Mouse (Mus musculus): ENCODE results near the gene Cacnb2. TPM values are rescaled to one million over a fixed set of nuclear protein-coding genes. Genes with fewer than 3 reads are reported as not detected.

The Cacnb2 gene
- polyA plus RNA-seq, 1 experiment from 2014 or later = 7.6 TPM

GRCm38 (mm10) chr2:14936492-14936891, 333.6 kb downstream of the Cacnb2 start:
- Histone ChIP-seq H3K9me3 (ENCODE audit: control insufficient read depth, low read length) (no peaks in the 10 kb centered on the region), H3K9ac (ENCODE audit: low read depth, low read length) (no peak overlapping the region), H3K4me2 (ENCODE audit: low read length) (no peak overlapping the region), H3K27ac (ENCODE audit: low read depth, low read length) (no peak overlapping the region), H3K4me3 (ENCODE audit: low read length) (no peak overlapping the region), H3K4me1 (ENCODE audit: control insufficient read depth, insufficient read depth, low read depth, low read length) (no peaks in the 10 kb centered on the region), H3K27me3 (replicated peaks; ENCODE audit: control insufficient read depth, insufficient read depth, low read length) (no peaks in the 10 kb centered on the region), H3K36me3 (ENCODE audit: control insufficient read depth, insufficient read depth, low read length) (no peaks in the 10 kb centered on the region)
- WGBS = 63% methylated on average over 8 of the region's 8 CpGs
- peak; percentile 46; the same call in 1 of the 2 replicates for ATAC-seq

DNA sequence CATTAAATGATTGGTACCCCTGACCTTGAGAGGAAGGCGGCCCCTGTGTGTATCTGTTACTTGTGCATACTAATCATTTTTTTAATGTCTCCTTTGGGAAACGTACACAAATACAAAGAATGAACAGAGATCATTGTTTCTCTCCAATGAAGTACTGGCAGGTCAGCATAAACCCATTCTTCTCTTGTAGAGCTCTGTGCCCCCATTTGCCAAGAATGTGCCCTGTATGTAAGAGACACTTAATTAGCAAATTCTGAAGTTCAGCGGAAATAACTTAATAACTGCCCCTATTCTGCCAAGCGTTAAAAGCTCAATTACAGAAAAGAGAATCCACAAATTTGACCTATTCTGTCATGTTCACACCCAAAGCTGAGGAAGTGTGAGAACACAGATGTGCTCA, 339.4 kb downstream of the Cacnb2 start:
- H3K27me3 ChIP-seq (replicated peaks; ENCODE audit: control insufficient read depth, insufficient read depth, low read length) = no peaks in the 10 kb centered on the region
- H3K4me1 ChIP-seq (ENCODE audit: control insufficient read depth, insufficient read depth, low read depth, low read length) = no peaks in the 10 kb centered on the region
- H3K36me3 ChIP-seq (ENCODE audit: control insufficient read depth, insufficient read depth, low read length) = no peaks in the 10 kb centered on the region
- 74% methylated on average over 4 of the region's 4 CpGs for WGBS
- H3K9ac ChIP-seq (ENCODE audit: low read depth, low read length) = no peak overlapping the region
- no peak overlapping the region for H3K4me2 ChIP-seq (ENCODE audit: low read length)
- H3K4me3 ChIP-seq (ENCODE audit: low read length) = no peak overlapping the region
- H3K27ac ChIP-seq (ENCODE audit: low read depth, low read length) = no peak overlapping the region
- no peaks in the 10 kb centered on the region for H3K9me3 ChIP-seq (ENCODE audit: control insufficient read depth, low read length)
- ATAC-seq = no peak

DNA sequence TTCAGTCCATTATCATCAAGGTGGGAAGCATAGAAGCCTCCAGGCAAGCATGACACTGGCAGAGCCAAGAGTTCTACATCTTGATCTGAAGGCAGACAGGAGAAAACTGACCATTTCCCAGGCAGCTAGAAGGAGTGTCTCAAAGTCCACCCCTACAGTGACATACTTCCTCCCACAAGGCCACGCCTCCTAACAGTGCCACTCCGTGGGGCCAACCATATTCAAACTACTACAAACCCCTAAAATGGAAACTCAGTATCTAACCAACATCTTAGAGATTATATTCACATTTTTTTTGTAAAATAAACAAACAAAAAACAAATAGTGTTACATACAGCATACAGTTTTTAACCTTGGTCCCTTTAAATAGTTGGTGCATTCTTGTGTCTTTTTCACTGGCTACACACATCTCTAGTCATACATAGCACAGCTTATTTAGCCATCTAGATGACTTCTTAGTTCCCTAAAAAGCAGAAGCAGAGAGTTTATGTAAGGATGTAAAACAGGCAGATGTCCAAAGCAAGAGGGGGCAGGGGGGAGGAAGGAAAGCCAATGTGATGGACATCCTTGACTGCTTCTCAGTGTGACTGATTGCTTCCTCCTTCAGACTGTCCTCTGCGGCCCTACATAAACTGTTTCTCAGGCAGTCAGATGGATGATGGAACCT, 340.9 kb downstream of the Cacnb2 start:
- no peaks in the 10 kb centered on the region for H3K9me3 ChIP-seq (ENCODE audit: control insufficient read depth, low read length)
- WGBS = 80% methylated on average over 3 of the region's 3 CpGs
- H3K27me3 ChIP-seq (replicated peaks; ENCODE audit: control insufficient read depth, insufficient read depth, low read length) = no peaks in the 10 kb centered on the region
- H3K4me1 ChIP-seq (ENCODE audit: control insufficient read depth, insufficient read depth, low read depth, low read length) = no peaks in the 10 kb centered on the region
- H3K4me3 ChIP-seq (ENCODE audit: low read length) = no peak overlapping the region
- no peak overlapping the region for H3K4me2 ChIP-seq (ENCODE audit: low read length)
- H3K27ac ChIP-seq (ENCODE audit: low read depth, low read length) = no peak overlapping the region
- H3K9ac ChIP-seq (ENCODE audit: low read depth, low read length) = no peak overlapping the region
- H3K36me3 ChIP-seq (ENCODE audit: control insufficient read depth, insufficient read depth, low read length) = no peaks in the 10 kb centered on the region
- no peak for ATAC-seq

GRCm38 (mm10) chr2:14953090-14953489, 350.2 kb downstream of the Cacnb2 start:
- Histone ChIP-seq H3K27me3 (replicated peaks; ENCODE audit: control insufficient read depth, insufficient read depth, low read length) (no peaks in the 10 kb centered on the region), H3K9me3 (ENCODE audit: control insufficient read depth, low read length) (no peaks in the 10 kb centered on the region), H3K4me3 (ENCODE audit: low read length) (no peak overlapping the region), H3K4me1 (ENCODE audit: control insufficient read depth, insufficient read depth, low read depth, low read length) (no peaks in the 10 kb centered on the region), H3K36me3 (ENCODE audit: control insufficient read depth, insufficient read depth, low read length) (no peaks in the 10 kb centered on the region), H3K9ac (ENCODE audit: low read depth, low read length) (no peak overlapping the region), H3K4me2 (ENCODE audit: low read length) (no peak overlapping the region), H3K27ac (ENCODE audit: low read depth, low read length) (no peak overlapping the region)
- 50% methylated on average over 2 of the region's 2 CpGs for WGBS
- ATAC-seq = no peak; the same call in 1 of the 2 replicates

DNA sequence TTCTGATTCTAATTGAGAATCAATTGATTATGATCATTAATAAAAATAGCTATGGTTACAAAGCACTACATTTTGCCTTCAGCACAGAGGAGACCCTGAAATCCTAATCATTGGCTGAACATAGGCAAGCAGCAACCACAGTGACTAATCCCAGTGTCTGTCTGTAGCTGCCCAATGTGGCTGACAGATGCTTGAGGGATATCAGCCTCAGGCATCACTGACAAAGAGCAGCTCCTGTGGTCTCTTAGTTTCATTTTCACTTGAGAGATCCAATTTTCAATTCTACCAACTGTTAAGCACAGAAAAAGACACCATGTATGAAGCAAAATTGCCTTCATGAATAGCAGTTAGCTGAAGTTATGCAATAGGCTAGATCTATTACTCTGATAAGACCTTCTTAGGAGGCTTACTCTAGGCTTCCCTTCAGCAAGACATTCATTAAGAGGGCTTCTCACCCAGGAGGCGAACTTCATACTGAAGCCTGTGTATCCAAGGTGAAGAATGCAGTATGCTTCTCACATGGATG, 358.1 kb downstream of the Cacnb2 start:
- Histone ChIP-seq H3K27ac (ENCODE audit: low read depth, low read length) (no peak overlapping the region), H3K4me3 (ENCODE audit: low read length) (no peak overlapping the region), H3K9me3 (ENCODE audit: control insufficient read depth, low read length) (no peaks in the 10 kb centered on the region), H3K36me3 (ENCODE audit: control insufficient read depth, insufficient read depth, low read length) (no peaks in the 10 kb centered on the region), H3K4me2 (ENCODE audit: low read length) (no peak overlapping the region), H3K9ac (ENCODE audit: low read depth, low read length) (no peak overlapping the region), H3K4me1 (ENCODE audit: control insufficient read depth, insufficient read depth, low read depth, low read length) (no peaks in the 10 kb centered on the region), H3K27me3 (replicated peaks; ENCODE audit: control insufficient read depth, insufficient read depth, low read length) (no peaks in the 10 kb centered on the region)
- no peak for ATAC-seq
- 92% methylated on average over 1 of the region's 1 CpGs for WGBS

GRCm38 (mm10) chr2:14961493-14961892, 358.6 kb downstream of the Cacnb2 start:
- Histone ChIP-seq H3K9ac (ENCODE audit: low read depth, low read length) (no peak overlapping the region), H3K4me3 (ENCODE audit: low read length) (no peak overlapping the region), H3K27ac (ENCODE audit: low read depth, low read length) (no peak overlapping the region), H3K36me3 (ENCODE audit: control insufficient read depth, insufficient read depth, low read length) (no peaks in the 10 kb centered on the region), H3K9me3 (ENCODE audit: control insufficient read depth, low read length) (no peaks in the 10 kb centered on the region), H3K4me1 (ENCODE audit: control insufficient read depth, insufficient read depth, low read depth, low read length) (no peaks in the 10 kb centered on the region), H3K27me3 (replicated peaks; ENCODE audit: control insufficient read depth, insufficient read depth, low read length) (no peaks in the 10 kb centered on the region), H3K4me2 (ENCODE audit: low read length) (no peak overlapping the region)
- no peak for ATAC-seq
- 87% methylated on average over 2 of the region's 2 CpGs for WGBS

- H3K4me1 ChIP-seq (ENCODE audit: control insufficient read depth, insufficient read depth, low read depth, low read length) = no peaks in the 10 kb centered on the region
- H3K27me3 ChIP-seq (replicated peaks; ENCODE audit: control insufficient read depth, insufficient read depth, low read length) = no peaks in the 10 kb centered on the region
- WGBS = 90% methylated on average over 11 of the region's 11 CpGs
- H3K9me3 ChIP-seq (ENCODE audit: control insufficient read depth, low read length) = no peaks in the 10 kb centered on the region
- H3K9ac ChIP-seq (ENCODE audit: low read depth, low read length) = no peak overlapping the region
- H3K27ac ChIP-seq (ENCODE audit: low read depth, low read length) = no peak overlapping the region
- ATAC-seq = no peak
- no peak overlapping the region for H3K4me3 ChIP-seq (ENCODE audit: low read length)
- no peak overlapping the region for H3K4me2 ChIP-seq (ENCODE audit: low read length)
- H3K36me3 ChIP-seq (ENCODE audit: control insufficient read depth, insufficient read depth, low read length) = peaks cover 9% of the 10 kb centered on the region
These were observed 381.1 kb downstream of the Cacnb2 start for GRCm38 (mm10) chr2:14984029-14984428.

GRCm38 (mm10) chr2:14988451-14988850, 385.6 kb downstream of the Cacnb2 start:
- H3K9ac ChIP-seq (ENCODE audit: low read depth, low read length) = no peak overlapping the region
- no peak overlapping the region for H3K4me3 ChIP-seq (ENCODE audit: low read length)
- H3K27me3 ChIP-seq (replicated peaks; ENCODE audit: control insufficient read depth, insufficient read depth, low read length) = no peaks in the 10 kb centered on the region
- no peak for ATAC-seq
- no peak overlapping the region for H3K4me2 ChIP-seq (ENCODE audit: low read length)
- H3K36me3 ChIP-seq (ENCODE audit: control insufficient read depth, insufficient read depth, low read length) = peaks cover 12% of the 10 kb centered on the region
- 89% methylated on average over 4 of the region's 4 CpGs for WGBS
- H3K4me1 ChIP-seq (ENCODE audit: control insufficient read depth, insufficient read depth, low read depth, low read length) = no peaks in the 10 kb centered on the region
- no peaks in the 10 kb centered on the region for H3K9me3 ChIP-seq (ENCODE audit: control insufficient read depth, low read length)
- H3K27ac ChIP-seq (ENCODE audit: low read depth, low read length) = no peak overlapping the region

GRCm38 (mm10) chr2:14989350-14989749, 386.5 kb downstream of the Cacnb2 start:
- no peak for ATAC-seq
- Histone ChIP-seq H3K9me3 (ENCODE audit: control insufficient read depth, low read length) (no peaks in the 10 kb centered on the region), H3K9ac (ENCODE audit: low read depth, low read length) (no peak overlapping the region), H3K4me2 (ENCODE audit: low read length) (no peak overlapping the region), H3K27ac (ENCODE audit: low read depth, low read length) (no peak overlapping the region), H3K27me3 (replicated peaks; ENCODE audit: control insufficient read depth, insufficient read depth, low read length) (no peaks in the 10 kb centered on the region), H3K4me1 (ENCODE audit: control insufficient read depth, insufficient read depth, low read depth, low read length) (no peaks in the 10 kb centered on the region), H3K36me3 (ENCODE audit: control insufficient read depth, insufficient read depth, low read length) (peaks cover 10% of the 10 kb centered on the region), H3K4me3 (ENCODE audit: low read length) (no peak overlapping the region)
- 85% methylated on average over 4 of the region's 4 CpGs for WGBS

All from hindbrain, embryonic 16.5 days (tissue).